Mouse (Mus musculus): ENCODE data around the gene Hist2h3b.

DNA sequence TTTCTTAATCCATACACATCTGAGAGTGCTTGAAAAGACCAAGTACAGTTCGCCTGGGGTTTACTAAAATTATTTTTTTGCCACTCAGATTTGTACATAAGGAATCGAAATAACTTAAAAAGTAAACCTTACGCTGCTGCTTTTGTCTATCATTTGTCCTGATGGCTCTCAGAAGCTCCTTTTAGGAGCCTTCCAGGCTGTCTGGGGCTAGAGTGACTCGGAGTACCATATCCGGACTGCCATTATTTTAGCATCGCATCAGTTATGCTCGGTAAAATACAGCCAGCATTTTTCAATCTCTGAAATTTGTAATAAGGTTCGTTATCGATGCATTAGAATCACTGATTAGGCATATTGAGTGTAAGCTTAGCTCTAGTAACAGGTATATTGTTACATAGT is 27.7 kb upstream of the Hist2h3b start:
- TF ChIP-seq CTCF (conservative IDR thresholded peaks at IDR 0.05; ENCODE audit: low read length) (no peak), POU5F1 (IDR thresholded peaks at IDR 0.05; ENCODE audit: borderline replicate concordance, low read length) (no peak)
